Mouse (Mus musculus): ENCODE data around the gene Kirrel3. TPM values are rescaled to one million over a fixed set of nuclear protein-coding genes. Genes with fewer than 3 reads are reported as not detected.

Kirrel3 gene
- polyA plus RNA-seq, 1 experiment from 2014 or later, result 50.1 TPM

DNA sequence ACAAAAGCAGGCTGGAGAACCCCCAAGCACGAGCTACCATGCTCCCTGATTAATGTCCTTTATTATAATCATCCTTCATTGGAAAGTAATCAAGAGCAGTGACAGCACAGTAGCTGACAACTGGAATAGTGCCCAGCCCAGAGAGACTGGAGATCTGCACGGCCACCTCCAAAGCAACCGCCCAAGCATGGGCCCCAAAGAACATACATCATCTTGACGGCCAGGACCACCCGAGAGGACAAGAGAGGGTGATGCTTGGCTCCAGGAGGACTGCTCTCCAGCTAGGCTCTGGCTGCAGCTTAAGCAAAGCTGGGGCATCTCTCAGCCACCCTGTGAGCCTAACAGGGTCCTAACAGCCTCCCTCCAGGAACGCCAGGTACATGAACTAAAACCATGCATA is 482.1 kb downstream of the Kirrel3 start:
- H3K4me1 ChIP-seq (replicated peaks), result peaks cover 31% of the 10 kb centered on the region
- no peaks in the 10 kb centered on the region for H3K9me3 ChIP-seq
- H3K36me3 ChIP-seq, result no peaks in the 10 kb centered on the region
- H3K27ac ChIP-seq (replicated peaks), result no peak overlapping the region
- H3K4me3 ChIP-seq, result no peak overlapping the region
- H3K27me3 ChIP-seq, result no peaks in the 10 kb centered on the region
- no peak overlapping the region for H3K4me2 ChIP-seq
- H3K9ac ChIP-seq, result no peak overlapping the region
- no peak for ATAC-seq (ENCODE audit: low FRiP score, low read depth)
- WGBS, result 41% methylated on average over 6 of the region's 6 CpGs

GRCm38 (mm10) chr9:34969881-34970490 is 484.3 kb downstream of the Kirrel3 start:
- ATAC-seq (ENCODE audit: low FRiP score, low read depth), result 0 out of 2 replicates have a peak, but pooled peaks have one; percentile 14
- Histone ChIP-seq H3K9ac (no peak overlapping the region), H3K27me3 (no peaks in the 10 kb centered on the region), H3K27ac (replicated peaks) (no peak overlapping the region), H3K36me3 (no peaks in the 10 kb centered on the region), H3K4me1 (replicated peaks) (peaks cover 16% of the 10 kb centered on the region), H3K4me3 (no peak overlapping the region), H3K4me2 (no peak overlapping the region), H3K9me3 (no peaks in the 10 kb centered on the region)
- 59% methylated on average over 6 of the region's 6 CpGs for WGBS

DNA sequence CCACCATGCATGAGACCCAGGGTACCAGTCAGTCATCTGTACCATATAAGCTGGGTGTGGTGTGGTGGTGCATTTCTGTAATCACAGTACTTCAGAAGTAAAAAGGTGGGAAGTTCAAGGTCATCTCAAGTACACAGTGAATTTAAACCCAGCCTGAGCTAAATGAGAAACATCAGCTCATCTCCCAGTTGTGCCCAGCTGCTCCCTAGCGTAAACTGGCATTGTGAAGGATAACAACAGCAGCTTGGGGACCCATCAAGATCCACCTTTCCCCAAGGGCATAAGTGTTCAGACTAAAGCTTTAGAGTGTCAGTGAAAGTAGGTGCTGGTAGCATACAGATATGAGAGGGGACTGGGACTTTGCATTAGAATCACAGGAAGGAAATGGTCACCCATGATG is 488.6 kb downstream of the Kirrel3 start:
- H3K9ac ChIP-seq, result no peak overlapping the region
- no peak overlapping the region for H3K4me3 ChIP-seq
- no peak for ATAC-seq (ENCODE audit: low FRiP score, low read depth)
- H3K27ac ChIP-seq (replicated peaks), result no peak overlapping the region
- no peaks in the 10 kb centered on the region for H3K36me3 ChIP-seq
- H3K4me1 ChIP-seq (replicated peaks), result 0 out of 2 replicates have a peak, but pooled peaks cover 8% of the 10 kb centered on the region
- H3K27me3 ChIP-seq, result no peaks in the 10 kb centered on the region
- no peaks in the 10 kb centered on the region for H3K9me3 ChIP-seq
- no peak overlapping the region for H3K4me2 ChIP-seq
- 89% methylated on average over 1 of the region's 1 CpGs for WGBS

DNA sequence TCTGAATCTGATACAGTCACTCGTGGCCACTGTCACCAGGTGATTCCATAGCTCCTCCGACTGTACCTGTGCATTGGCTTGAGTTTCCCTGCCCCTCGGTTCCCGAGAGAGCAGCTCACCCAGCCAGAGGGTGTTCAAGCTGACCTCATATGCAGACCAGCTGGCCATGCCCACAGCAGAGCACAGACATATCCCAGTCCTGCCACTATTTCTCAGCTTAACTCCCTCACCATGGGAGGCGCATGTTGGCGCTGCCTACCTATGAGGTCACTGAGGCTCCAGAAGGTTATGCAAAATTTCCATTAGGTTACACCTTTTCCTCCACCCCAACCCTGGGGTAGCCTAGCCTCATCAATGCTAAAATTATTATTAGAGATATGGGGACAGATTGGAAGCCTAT is 489.6 kb downstream of the Kirrel3 start:
- Histone ChIP-seq H3K27ac (replicated peaks) (no peak overlapping the region), H3K27me3 (no peaks in the 10 kb centered on the region), H3K4me2 (no peak overlapping the region), H3K4me3 (no peak overlapping the region), H3K36me3 (no peaks in the 10 kb centered on the region), H3K9me3 (no peaks in the 10 kb centered on the region), H3K9ac (no peak overlapping the region), H3K4me1 (replicated peaks) (0 out of 2 replicates have a peak, but pooled peaks cover 8% of the 10 kb centered on the region)
- WGBS, result 90% methylated on average over 6 of the region's 6 CpGs
- no peak for ATAC-seq (ENCODE audit: low FRiP score, low read depth)

GRCm38 (mm10) chr9:34976596-34977462 is 491.1 kb downstream of the Kirrel3 start:
- no peaks in the 10 kb centered on the region for H3K9me3 ChIP-seq
- no peak overlapping the region for H3K27ac ChIP-seq (replicated peaks)
- H3K4me3 ChIP-seq, result no peak overlapping the region
- H3K36me3 ChIP-seq, result no peaks in the 10 kb centered on the region
- 0 out of 2 replicates have a peak, but pooled peaks cover 2% of the 10 kb centered on the region for H3K4me1 ChIP-seq (replicated peaks)
- no peaks in the 10 kb centered on the region for H3K27me3 ChIP-seq
- H3K4me2 ChIP-seq, result no peak overlapping the region
- no peak overlapping the region for H3K9ac ChIP-seq
- ATAC-seq (ENCODE audit: low FRiP score, low read depth), result no peak
- 77% methylated on average over 8 of the region's 8 CpGs for WGBS

DNA sequence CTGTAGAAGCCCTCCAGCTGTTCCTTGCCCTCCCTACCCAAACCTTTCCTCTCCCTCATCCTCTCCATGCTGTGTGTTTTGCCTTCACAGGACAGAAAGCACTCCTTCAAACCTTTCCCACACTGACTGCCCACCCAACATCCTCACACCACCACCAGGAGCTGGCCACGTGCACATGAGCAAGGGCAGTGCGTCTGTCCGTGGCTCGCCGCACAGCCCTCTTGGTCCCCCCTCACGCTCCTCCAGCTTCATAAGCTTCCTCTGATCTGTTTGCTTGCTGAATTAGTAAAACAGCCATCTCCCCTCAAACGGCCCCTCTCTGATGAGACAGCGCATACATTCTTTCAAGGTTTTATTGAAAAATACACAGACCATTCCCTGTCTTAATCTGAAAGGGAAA is 492.0 kb downstream of the Kirrel3 start:
- Histone ChIP-seq H3K9me3 (no peaks in the 10 kb centered on the region), H3K4me3 (no peak overlapping the region), H3K36me3 (no peaks in the 10 kb centered on the region), H3K27me3 (no peaks in the 10 kb centered on the region), H3K9ac (no peak overlapping the region), H3K4me1 (replicated peaks) (0 out of 2 replicates have a peak, but pooled peaks cover 2% of the 10 kb centered on the region), H3K4me2 (no peak overlapping the region), H3K27ac (replicated peaks) (no peak overlapping the region)
- no peak for ATAC-seq (ENCODE audit: low FRiP score, low read depth)
- 66% methylated on average over 8 of the region's 8 CpGs for WGBS

- WGBS, result 75% methylated on average over 3 of the region's 3 CpGs
- H3K4me3 ChIP-seq, result no peak overlapping the region
- H3K27me3 ChIP-seq, result no peaks in the 10 kb centered on the region
- no peak overlapping the region for H3K4me2 ChIP-seq
- no peaks in the 10 kb centered on the region for H3K9me3 ChIP-seq
- no peaks in the 10 kb centered on the region for H3K36me3 ChIP-seq
- H3K9ac ChIP-seq, result no peak overlapping the region
- ATAC-seq (ENCODE audit: low FRiP score, low read depth), result no peak
- H3K27ac ChIP-seq (replicated peaks), result no peak overlapping the region
- H3K4me1 ChIP-seq (replicated peaks), result 0 out of 2 replicates have a peak, but pooled peaks cover 2% of the 10 kb centered on the region
Measured at GRCm38 (mm10) chr9:34978229-34978628, 492.5 kb downstream of the Kirrel3 start.

DNA sequence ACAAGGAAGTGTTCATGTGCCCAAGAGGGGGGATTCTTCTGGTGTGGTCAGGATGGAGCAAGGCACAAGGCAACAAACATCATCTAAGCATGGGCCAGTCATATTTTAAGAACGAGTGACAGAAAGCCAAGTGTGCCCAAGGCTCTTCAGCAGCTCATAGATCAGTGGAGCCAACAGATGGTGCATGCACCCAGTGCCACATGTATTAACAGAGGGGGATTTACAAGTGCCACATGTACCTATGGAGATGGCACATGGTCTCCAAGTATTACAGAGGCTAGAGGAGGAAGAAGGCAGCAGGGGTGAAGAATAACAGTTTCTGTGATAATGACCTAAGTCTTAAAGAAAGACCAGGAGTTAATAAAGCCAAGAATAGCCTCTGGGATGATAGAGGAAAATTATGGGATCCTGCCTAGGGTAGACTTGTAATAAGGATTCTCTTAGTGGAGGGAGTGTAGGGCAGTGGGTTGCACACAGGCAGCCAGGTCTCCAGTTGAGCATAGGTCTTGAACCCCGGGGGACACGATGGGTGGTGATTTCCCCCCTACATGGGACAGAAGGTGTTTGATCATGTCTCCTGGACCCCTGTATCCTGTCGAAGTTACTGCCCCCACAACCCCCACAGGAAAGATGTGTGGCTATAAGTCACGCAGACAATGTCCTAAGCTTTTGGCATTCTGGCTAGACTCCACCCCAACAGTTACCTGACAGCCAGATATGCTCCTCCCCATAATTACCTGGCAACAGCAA is 495.0 kb downstream of the Kirrel3 start:
- Histone ChIP-seq H3K27me3 (no peaks in the 10 kb centered on the region), H3K36me3 (no peaks in the 10 kb centered on the region), H3K9ac (no peak overlapping the region), H3K9me3 (no peaks in the 10 kb centered on the region), H3K4me1 (replicated peaks) (peaks cover 7% of the 10 kb centered on the region; the same call in 1 of the 2 replicates), H3K27ac (replicated peaks) (no peak overlapping the region), H3K4me3 (no peak overlapping the region), H3K4me2 (no peak overlapping the region)
- WGBS, result 89% methylated on average over 5 of the region's 5 CpGs
- ATAC-seq (ENCODE audit: low FRiP score, low read depth), result no peak

DNA sequence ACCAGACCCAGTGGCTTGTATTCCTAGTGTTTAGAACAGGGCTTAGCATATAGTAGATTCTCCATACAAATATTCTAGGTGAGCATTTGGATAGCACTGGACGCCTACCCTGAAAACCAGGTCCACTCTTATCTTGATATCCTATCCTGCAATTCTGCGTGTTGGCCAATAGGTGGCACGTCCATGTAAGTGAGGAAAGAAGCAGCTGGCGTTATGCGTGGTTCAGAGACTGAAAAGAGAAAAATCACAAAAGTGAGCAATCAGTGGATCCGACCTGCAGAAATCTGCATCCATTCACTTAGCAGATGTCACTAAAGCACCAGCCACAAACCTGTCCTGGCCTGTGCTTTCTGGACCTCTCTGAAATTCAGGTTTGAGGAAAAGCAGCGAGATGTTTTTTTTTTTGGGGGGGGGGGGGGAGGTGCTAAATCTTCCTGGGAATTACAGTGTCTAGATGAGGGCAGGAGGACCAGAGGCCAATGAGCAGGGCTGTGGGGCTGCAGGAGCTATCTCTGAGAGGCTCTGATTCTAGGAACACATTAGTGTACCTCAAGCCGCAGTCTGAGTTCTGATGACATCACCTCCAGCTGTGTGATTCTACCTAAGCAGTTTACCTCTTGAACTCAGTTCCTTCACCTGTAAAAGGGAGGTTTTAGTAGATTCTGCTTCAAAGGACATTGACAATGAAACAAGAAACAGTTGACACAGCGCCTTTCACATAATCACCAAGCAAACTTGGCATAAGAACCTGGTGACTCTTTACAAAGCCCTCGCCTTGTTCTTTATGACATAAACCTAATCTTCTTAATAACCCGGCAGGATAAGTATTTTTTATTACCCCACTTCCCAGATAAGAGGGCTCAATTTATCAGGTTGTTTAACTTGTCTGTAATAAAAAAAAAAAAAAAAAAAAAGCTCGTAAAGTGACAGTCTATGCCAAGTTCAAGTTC is 498.1 kb downstream of the Kirrel3 start:
- Histone ChIP-seq H3K9ac (no peak overlapping the region), H3K4me2 (0 out of 2 replicates have a peak overlapping the region, but pooled peaks have one; percentile 21), H3K9me3 (no peaks in the 10 kb centered on the region), H3K4me1 (replicated peaks) (peaks cover 10% of the 10 kb centered on the region; the same call in 1 of the 2 replicates), H3K27ac (replicated peaks) (no peak overlapping the region), H3K36me3 (no peaks in the 10 kb centered on the region), H3K27me3 (no peaks in the 10 kb centered on the region), H3K4me3 (no peak overlapping the region)
- ATAC-seq (ENCODE audit: low FRiP score, low read depth), result no peak
- WGBS, result 40% methylated on average over 12 of the region's 12 CpGs

GRCm38 (mm10) chr9:34986156-34986555 is 500.5 kb downstream of the Kirrel3 start:
- Histone ChIP-seq H3K27me3 (no peaks in the 10 kb centered on the region), H3K36me3 (no peaks in the 10 kb centered on the region), H3K9ac (no peak overlapping the region), H3K27ac (replicated peaks) (no peak overlapping the region), H3K4me1 (replicated peaks) (peaks cover 10% of the 10 kb centered on the region; the same call in 1 of the 2 replicates), H3K4me2 (no peak overlapping the region), H3K9me3 (no peaks in the 10 kb centered on the region), H3K4me3 (no peak overlapping the region)
- ATAC-seq (ENCODE audit: low FRiP score, low read depth), result no peak; the same call in 1 of the 2 replicates
